Mouse (Mus musculus): ENCODE measurements around the gene Pcid2.

Gene Pcid2

DNA sequence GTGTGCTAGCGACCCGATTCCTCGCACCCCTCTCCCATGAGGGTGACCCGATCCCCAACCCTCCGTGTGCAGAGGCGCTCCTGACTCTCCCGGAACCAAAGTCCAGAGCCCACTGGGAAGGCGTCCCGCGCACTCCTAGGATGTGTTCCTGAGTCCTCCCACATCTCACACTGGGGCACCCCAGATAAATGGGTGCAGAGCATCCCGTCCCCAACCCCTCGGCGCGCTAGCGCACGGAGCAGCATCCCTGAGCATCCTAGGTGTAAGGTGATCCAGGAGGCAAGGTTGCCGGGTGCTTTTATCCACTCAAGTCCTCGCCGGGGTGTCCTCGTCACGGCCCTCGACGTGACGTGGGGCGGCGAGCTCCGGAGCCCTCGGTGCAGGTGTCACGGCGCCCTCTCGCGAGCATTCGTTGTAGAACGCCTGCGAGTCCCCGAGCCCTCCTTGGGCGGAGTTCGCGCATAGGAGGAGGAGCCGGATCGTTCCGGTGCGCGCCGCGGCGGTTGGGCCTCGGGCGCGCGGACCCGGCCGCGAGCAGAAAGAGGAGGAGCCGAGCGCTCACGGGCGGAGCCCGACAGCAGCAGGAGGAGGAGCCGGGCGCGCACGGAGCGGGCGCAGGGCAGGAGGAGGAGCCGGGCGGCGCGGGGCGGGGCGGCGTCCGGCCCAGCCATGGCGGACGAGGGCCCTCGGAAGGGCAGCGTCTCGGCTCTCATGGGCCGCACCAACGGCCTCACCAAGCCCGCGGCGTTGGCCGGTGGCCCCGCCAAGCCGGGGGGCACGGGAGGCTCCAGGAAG is at the start of gene Pcid2, which contains the start of gene Cul4a:
TSS of gene Pcid2 (minus strand) at position 373 of the 795 bp plus-strand sequence.
TSS of gene Cul4a (plus strand) at position 535 of the 795 bp plus-strand sequence.
- DNase-seq (ENCODE audit: low spot score): peak; percentile 97

DNA sequence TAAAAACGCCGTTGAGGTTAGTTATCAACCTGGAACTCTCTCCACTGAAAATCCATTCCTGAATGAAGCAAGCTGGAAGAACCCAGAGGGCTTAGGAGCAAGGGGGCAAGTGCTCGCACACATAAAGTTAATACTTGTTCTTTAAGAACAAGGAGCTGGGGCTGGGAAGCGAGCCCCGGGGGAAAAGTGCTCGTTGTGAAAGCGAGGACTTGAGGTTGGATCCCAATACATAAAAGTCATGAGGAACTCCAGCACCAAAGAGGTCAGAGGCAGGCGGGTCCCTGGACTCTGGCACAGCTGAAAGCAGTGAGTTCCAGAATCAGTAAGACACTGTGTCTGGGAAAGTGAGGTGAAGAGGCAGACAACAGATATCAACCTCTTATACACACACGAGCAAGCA is 48.8 kb upstream of the Pcid2 start:
- DNase-seq (ENCODE audit: low spot score): no peak

DNA sequence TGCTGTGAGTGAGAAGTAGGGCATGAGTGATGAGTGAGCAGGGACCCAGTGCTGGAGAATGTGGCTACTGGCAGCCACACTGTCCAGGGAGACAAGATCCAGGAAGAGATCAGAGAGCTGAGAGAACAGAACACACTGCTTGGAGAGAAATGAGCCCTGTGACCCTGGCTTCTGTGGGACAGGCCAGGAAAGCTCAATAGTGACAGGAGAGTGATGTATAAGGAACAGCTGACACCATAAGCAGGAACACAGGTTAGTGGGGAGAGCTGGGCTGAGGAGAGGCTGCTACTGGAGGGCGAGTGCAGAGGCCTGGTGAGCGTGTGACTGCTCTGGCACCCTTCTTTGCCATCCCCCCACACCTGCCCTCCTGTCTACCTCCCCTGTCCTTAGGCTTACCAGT is 45.7 kb upstream of the Pcid2 start:
- DNase-seq (ENCODE audit: low spot score): no peak

DNA sequence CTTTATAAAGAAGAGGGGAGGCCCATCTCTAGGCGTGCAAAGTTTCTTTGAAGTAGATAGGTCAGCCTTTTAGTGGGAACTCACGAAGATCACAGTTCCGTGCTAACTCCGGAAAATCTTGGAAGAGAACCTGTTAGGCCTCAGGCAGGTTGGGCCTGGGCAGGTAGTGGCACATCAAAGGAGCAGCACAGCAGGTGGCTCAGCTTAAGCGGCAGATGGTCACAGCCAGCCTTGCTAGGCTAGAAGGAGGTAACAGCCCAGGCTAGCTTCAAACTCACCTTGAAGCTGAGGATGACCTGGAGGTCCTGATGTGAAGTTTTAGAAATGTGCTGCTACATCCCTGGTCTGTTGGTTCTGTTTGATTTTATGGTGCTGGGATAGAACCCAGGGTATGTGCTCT is 44.6 kb upstream of the Pcid2 start:
- no peak for DNase-seq (ENCODE audit: low spot score)

DNA sequence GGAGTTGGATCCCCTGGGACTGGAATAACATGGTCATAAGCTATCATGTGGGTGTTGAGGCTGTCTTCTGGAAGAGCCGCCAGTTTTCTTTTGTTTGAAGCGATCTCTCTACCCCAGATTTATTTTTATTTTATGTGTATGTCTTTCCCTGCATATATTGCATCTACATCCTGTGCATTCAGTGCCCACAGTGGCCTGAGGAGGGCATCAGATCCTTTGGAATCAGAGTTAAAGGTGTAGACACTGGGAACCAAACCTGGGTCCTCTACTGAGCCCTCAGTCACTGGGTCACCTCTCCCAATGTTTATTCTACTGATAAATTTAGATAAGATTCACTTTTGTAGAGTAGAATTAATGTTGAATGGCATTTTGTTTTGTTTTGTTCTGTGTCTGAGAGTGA is 44.0 kb upstream of the Pcid2 start:
- no peak for DNase-seq (ENCODE audit: low spot score)

DNA sequence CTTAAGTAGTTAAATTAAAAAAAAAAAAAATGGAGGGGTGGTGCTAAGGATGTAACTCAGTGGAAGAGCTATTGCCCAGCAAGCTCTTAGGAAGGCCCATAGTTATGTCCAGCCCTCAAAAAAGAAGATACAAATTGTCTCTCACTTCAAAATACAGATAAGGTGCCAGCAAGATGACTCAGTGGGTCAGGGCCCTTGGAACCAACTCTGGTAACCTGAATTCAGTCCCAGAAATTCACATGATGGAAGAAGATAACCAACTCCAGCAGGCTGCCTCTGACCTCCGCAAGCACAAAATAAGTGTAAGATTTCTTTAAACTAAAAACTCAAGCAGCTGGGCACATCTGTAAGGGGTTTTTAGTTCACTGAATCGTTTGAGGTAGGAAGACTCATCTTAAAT is 43.2 kb upstream of the Pcid2 start:
- no peak for DNase-seq (ENCODE audit: low spot score)

DNA sequence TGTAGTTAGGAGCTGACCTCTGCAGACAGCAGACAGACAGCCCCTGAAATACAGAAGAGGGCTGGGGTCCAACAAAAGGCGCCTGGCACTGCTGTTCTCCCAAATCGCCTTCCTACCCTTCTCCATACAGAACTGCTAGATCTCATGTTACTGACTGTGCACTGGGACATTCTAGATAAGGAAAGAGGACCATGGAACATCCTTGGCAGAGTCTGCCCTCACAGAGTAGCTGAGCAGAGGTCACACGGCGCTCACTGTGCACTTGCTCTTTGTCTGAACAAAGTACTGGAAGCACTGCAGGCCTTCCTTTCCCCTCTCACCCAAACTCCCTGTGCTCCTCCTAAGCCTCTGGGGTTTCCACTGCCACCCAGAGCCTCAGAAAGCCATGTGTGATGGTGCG is 36.4 kb upstream of the Pcid2 start:
- no peak for DNase-seq (ENCODE audit: low spot score)

DNA sequence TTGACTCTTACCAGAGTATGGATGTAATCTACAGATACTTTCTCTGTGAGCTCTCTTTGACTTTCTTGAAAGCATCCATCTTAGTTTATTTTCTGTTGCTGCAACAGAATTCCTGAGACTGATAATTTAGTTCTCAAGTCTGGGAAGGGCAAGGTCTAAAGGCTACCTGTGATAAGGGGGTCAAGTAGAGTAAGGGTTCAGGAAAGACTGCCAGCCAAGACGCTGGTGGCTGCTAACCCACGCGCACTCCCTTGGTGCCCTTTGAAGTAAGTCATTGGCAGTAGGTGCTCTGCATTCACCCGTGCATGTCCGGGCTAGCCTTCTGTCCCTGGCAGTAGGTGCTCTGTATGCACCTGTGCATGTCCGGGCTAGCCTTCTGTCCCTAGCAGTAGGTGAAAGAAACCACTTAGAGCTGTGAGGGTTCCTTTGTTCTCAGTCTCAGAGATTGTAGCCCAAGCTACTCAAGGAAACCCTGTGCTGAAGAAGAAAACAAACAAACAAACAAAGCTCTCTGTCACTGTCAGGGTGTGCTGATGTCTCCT is 34.5 kb upstream of the Pcid2 start:
- DNase-seq (ENCODE audit: low spot score): no peak

DNA sequence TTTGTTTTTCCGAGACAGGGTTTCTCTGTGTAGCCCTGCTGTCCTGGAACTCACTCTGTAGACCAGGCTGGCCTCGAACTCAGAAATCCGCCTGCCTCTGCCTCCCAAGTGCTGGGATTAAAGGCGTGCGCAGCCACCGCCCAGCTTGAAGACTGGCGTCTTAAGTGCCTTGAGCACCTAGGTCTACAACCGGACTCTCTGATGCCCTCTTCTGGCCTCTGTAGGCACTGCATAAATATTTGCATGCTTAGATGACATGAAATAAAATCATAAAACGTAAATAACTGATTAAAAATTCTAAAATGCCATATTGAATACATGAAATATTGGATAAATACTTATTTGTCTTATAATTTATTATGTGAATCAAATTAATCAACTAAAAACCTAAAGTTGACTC is 27.0 kb upstream of the Pcid2 start:
- peak; percentile 68 for DNase-seq (ENCODE audit: low spot score)

DNA sequence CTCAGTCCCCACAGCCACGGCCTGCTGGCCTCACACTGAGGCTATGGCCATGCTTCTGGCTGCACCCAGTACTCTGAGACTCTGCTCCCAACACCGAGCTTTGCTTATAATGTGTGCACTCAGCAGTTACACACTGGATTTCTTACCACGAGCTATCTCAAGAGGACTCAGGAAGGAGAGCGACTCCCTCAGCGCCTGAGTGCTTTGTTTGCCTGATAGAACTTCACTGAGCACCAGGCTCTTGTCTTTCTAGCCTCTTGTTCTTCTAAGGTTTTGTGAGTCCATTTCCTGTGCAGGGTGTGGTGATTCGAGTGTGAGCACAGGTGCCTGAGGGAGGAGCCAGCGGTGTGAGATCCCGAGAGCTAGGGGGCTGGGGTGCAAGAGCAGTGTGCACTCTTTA is 19.6 kb upstream of the Pcid2 start:
- no peak for DNase-seq (ENCODE audit: low spot score)

DNA sequence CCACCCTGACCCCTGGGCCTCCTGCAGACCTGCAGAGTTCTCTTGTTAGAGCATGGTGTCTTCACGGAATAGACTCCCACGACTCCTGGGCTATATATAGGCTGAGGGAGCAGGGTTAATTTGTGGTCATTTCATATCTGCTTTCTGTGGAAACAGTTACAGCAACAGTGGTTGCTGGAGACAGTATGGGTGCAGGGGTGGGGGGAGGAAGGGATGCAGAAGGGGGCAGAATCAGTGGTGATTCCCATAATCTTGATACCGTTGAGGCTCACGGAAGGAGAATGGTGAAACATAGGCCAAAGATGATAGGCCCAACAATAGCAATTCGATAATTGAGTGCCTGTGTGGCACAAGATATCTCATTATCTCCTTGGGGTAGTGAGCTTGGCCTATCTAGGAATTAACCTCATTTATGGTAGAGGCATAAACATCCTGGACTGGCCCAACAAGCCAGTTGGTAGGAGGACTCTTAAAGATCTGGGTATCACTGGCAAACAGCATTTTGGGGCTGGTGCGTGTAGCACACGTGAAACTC is 17.7 kb upstream of the Pcid2 start:
- no peak for DNase-seq (ENCODE audit: low spot score)

DNA sequence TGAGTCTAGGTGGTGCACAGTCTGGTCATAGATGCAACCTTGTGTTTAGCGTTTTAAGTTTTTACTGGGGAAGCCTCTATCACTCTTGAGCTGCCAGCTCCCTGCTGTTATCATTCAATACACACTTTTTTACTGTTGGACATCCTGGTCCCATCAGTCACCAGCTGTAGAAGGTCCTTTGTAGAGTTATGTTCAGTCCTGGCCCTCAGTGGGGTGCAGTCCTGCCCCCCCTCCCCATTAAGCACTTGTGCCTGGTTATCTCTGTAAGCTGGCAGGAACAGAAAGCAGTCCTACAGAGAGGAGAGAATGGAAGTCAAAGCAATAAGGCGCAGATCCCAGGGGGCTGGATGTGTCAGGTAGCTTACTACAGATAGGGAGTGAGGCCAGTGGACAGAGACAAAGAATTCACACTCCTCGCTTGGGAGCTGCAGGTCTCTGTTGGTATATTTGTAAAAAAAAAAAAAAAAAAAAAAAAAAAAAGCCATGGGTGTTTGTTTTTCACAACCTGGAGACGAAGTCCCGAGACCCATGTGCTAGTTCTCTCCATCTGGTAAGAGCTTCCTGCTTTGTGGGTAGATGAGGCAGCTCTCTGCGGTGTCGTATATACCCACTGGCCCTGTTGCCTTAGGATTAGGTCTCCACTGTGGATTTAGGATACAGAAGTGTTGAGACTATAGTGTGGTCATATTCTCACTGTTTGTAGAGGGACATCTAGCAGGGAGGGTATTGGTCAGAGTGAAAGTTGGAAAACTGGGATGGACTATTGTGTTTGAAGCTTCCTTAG is 15.8 kb upstream of the Pcid2 start:
- peak; percentile 51 for DNase-seq (ENCODE audit: low spot score)

DNA sequence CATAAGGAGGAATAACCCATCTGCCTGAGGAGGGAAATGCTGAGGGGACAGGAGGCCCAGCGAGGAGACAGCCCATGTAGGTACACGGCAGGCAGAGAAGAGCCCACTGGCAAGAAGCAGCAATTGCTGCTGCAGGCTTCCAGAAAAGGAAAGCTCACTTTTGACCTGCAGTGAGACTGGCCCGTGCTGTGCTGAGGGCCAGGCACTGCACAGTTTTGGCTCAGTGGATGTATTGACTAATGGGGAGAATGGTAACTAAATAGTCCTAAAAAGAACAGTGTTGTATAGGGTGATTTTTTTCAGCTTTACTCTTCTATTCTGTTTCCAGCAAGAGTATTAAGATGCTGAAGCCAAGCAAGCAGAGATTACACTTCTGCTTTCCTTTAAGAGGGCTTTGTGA is 13.3 kb upstream of the Pcid2 start:
- no peak for DNase-seq (ENCODE audit: low spot score)

DNA sequence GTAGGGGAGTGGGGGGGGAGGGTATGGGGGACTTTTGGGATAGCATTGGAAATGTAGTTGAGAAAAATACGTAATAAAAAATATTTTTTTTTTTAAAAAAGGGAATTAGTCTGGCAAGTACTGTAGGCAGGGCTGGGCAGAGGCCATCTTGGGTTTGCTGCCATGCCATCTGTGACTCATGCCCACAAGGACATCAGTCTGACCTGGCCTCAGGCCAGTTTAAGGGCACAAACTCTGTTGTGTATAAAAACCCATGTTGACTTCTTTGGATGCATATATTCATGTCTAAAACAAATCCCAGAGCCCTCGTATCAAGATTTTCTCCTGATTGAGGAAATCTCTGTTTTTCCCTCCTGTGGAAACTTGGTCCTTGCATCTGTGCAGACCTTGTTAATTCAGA is 11.8 kb upstream of the Pcid2 start:
- no peak for DNase-seq (ENCODE audit: low spot score)

DNA sequence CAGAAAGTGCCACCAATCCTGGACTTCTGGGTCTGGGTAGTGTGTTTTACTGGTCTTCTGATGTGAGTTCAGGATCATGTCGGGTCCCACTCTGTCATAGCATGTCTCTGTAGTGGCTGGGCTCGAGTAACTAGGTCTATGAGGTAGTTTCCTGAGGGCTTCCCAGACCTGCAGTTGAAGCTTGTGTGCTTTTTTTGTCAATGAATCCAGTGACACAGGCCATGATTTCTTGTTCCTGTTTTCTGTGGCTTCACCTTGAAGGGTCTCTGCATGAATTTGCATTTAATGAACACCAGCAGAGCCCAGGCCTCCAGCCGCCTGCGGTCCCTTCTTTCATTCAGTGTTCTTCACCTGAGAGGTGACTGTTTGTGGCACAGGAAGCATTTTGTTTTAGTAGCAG is 8.0 kb upstream of the Pcid2 start:
- DNase-seq (ENCODE audit: low spot score): no peak

DNA sequence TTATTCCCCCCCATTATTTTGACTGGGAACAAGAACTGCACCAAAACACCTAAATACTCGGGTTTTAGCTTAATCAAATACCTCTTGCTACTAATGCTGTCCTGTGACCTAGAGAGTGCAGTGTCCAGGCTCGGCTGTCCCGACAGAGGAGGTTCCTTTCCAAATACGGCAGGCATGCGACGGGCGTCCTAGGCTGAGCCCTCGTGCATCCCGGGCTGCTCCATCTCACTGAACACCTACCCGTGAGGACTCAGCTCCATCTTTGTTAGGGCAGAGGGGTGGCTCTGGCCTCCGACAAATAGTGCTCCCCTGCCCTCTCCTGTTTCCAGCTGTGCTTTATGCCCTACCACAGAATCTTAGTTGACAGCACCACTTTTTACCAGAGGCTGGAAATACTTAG is 6.7 kb upstream of the Pcid2 start:
- no peak for DNase-seq (ENCODE audit: low spot score)

DNA sequence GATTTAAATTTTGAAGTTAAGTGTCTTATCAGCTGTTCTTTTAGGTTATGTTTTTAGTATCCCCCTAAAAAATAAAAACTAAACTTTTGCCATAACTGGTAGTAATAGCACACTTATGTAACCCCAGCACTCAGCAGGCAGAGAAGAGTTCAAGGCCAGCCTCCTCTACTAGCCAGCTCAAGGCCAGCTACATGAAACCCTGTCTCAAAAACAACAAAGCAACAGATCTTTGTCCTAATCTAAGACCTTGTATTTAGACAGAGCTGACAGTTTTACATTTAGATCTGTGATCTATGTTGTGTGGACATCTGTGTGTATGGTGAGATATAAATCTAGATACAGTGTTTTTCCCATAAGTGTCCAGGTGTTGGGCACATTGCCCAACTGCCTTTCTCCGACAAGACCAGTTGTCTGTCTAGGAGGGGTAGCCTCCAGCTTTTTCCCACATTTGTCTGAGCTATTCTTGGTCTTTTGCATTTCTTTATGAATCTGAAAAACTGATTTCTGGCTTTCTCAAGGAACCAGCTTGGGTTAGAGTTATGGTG is 4.2 kb upstream of the Pcid2 start:
- DNase-seq (ENCODE audit: low spot score): no peak

DNA sequence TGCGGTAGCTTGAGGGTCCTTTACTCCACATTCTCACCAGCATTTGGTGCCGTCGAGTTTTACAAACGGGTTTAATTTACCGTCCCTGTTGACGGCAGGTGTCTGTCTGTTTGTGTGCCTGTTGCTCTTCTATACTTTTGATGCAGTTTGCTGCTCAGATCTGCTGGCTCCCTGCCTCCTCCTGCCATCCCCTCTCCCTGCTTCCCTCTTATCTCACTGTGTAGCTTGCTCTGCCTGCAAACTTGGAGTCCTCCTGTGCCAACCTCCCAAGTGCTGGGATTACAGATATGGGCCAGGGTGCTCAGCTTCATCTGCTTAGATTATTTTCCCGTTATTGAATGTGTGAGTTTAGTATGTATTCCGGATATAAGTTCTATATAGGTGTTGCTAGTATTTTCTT is 3.7 kb upstream of the Pcid2 start:
- DNase-seq (ENCODE audit: low spot score): peak; percentile 60

DNA sequence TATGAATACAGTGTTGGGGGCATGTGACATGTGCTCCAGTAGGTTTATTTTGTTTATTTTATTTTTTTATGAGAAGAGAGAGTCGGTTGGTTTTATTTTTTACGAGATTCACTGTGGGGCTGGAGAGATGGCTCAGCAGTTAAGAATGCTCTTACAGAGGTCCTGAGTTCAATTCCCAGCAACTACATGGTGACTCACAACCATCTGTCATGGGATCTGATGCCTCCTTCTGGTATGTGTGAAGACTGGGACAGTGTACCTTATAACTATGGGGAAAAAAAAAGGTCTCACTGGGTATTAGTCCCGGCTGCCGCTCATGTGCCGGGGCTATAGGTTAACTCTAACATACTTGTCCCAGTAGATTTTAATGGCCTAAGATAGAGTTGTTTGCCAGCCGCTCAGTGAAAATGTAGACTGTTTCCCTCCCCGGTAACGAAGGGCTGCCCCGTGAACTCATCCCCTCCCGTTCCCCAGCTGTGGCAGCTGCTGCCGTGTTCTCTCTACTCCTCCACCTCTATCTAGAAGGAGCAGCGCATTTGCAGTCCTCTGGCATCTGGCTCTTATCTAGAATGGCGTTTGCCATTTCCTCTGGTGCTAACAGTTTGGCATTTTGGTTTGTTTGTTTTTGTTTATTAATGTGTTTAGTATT is 2.9 kb upstream of the Pcid2 start:
- DNase-seq (ENCODE audit: low spot score): peak; percentile 80

DNA sequence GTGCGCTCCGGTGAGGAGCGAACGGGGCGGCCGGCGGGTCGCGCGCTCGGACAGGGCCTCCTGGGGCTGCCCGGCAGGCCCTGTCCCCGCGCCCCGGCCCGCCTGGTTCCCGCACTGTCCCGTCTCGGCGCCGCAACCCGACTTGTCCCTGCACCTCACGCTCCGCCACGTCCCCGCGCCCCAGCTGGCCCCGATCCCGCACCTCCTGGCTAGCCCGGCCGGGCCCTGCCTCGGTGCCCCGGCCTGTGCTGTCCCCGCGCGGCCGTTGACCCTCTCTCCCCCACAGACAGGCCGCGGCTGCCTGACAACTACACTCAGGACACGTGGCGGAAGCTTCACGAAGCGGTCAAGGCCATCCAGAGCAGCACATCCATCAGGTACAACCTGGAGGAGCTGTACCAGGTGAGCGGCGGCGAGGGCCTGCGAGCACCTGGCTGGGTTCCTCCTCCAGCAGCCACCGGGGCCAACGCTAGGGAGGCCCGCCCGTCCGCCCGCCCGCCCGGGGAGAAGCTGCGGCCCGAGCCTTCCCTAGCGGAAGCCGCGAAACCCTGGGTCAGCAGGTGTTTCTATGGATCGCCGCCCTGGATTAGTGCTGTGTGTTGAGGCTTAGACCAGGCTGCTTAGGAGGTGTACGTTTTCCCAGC is 771 bp upstream of the Pcid2 start:
- DNase-seq (ENCODE audit: low spot score): peak; percentile 51

DNA sequence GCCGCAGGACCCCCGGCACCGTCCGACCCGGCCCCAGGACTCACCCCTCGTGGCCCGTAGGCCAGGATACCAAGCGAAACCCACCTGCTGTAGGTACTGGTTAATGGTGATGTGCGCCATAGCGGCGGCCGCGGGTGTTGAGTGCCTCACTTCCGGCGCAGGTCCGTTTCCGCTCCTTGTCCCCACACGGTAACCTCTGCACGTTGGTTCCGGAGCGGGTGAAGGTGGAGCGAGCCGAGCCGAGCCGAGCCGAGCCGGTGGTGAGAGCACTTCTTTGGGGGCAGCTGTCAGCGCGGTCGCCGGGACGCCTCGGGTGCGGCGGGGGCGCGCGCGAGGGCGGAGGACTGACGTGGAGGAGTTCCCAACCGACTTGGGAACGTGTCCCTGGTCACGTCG is 570 bp downstream of the Pcid2 start:
- DNase-seq (ENCODE audit: low spot score): peak; percentile 86

DNA sequence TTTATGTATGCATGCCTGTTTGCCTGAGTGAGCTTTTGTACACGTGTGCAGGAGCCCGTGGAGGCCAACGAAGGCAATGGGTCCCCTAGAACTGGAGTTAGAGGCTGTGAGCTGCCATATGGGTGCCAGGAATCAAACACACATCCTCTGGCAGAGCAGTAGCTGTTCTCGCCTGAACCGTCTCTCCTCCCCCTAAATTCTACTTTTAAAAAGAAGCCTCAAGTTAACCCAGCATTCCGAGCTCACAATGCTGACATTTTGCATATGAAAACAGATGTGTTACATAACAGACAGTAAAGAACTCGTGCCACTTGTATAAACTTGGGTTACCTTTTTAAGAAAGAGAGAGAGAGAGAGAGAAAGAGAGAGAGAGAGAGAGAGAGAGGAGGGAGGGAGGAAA is 27.7 kb downstream of the Pcid2 start:
- DNase-seq (ENCODE audit: low spot score): no peak

Measured in c-Kit-positive CD71-positive TER-119-positive erythroid progenitor cells, embryonic 14.5 days (primary cell).